In the genomic region with DNA sequence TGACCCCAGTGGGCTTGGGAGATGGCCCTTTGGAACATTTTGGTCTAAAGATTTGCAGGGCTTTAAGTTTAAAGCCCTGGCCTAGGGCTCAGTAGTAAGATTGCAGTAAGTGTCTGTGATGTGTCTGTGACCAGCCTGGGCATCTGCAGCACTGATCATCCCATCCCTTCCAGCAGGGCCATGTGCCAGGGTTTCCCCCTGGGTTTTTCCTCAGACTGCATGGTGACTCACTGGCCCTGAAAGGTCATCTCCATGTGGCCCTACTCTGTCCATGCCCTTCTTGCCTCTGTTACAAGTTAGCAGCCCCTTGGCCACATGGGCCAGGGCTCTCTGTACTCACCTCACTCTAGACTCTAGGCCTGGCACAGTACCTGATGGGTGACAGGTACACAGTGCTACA, we compare ENCODE assay signal across 10 mouse cellular contexts.
"Had no signal": no experiment of that assay in that cellular context is flagged by ENCODE, and none has a peak within 500 bp of the region (broad histone marks: within the 10 kb centered on the region; RNA-seq: fewer than 3 reads in every experiment).

No protein-coding gene starts in this region.

- H3K4me3 ChIP-seq: limb, embryonic 10.5 days; liver, embryonic 15.5 days; neural tube, embryonic 12.5 days had no signal

- H3K4me1 ChIP-seq: liver, embryonic 15.5 days had no signal

- DNase-seq: kidney, postnatal 10 days; lung, adult 2 months; lung, postnatal 36 days; midbrain, embryonic 14.5 days had no signal

- H3K4me2 ChIP-seq: liver, embryonic 11.5 days; liver, embryonic 15.5 days; neural tube, embryonic 12.5 days had no signal

- H3K9ac ChIP-seq: liver, embryonic 15.5 days; neural tube, embryonic 12.5 days had no signal

- ATAC-seq: lung, postnatal 0 days had no signal

- H3K36me3 ChIP-seq: limb, embryonic 10.5 days; liver, embryonic 15.5 days; neural tube, embryonic 12.5 days had no signal

- H3K27me3 ChIP-seq: liver, embryonic 15.5 days had no signal

- H3K9me3 ChIP-seq: limb, embryonic 10.5 days; liver, embryonic 15.5 days; neural tube, embryonic 12.5 days had no signal

- H3K27ac ChIP-seq: limb, embryonic 10.5 days; liver, embryonic 15.5 days; neural tube, embryonic 12.5 days; stomach, postnatal 0 days had no signal
